Mouse (Mus musculus) lung, postnatal 0 days (tissue): ENCODE data around the gene Shroom3.

Source experiments
- CTCF ChIP-seq: IDR thresholded peaks from 2 replicates; pipeline ENCODE4 v1.5.1; 2016; ENCODE audit warnings: antibody characterized with exemption, mild to moderate bottlenecking
- EP300 ChIP-seq: IDR thresholded peaks from 2 replicates; pipeline ENCODE4 v1.6.1; 2016; ENCODE audit warnings: antibody characterized with exemption, mild to moderate bottlenecking, control low read depth

DNA sequence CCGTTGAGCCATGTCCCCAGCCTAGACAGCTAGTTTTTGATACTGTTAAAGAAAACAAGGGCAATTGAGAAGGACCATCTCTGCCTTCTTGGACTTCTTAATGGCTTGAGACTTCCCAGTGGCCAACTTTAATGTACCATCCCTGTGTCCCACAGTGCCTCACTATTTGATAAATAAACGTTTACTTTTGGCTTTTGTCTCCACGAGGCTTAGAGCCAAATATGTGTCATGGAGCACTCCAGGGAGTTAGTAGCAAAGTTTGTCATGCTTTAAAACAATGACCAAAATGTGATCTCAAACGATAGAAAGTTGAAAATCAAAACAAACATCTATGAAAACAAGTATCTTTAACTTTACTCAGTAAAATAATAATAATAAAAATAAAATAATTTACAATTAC lies 83.1 kb downstream of the Shroom3 start:
- no peak for TF ChIP-seq CTCF
- no peak for TF ChIP-seq EP300
